Mouse (Mus musculus) spleen, postnatal 4 days (tissue): ENCODE data around the gene Tbc1d8.

Source experiments
- DNase-seq, 2 experiments: peaks; one replicate each; pipeline ENCODE4 v3.0.0; 2022; ENCODE audit warnings: low spot score in 2 of 2

The Tbc1d8 gene

GRCm38 (mm10) chr1:39478896-39479200 lies 293 bp upstream of the Tbc1d8 start:
- DNase-seq, result no peak

- DNase-seq, result no peak
Observed at GRCm38 (mm10) chr1:39477064-39477463, 1.5 kb downstream of the Tbc1d8 start.

- DNase-seq, result no peak
Observed at GRCm38 (mm10) chr1:39476341-39476740, 2.2 kb downstream of the Tbc1d8 start.

GRCm38 (mm10) chr1:39474516-39474915 lies 4.0 kb downstream of the Tbc1d8 start:
- no peak for DNase-seq

- no peak for DNase-seq
Observed at GRCm38 (mm10) chr1:39471298-39471902, 7.2 kb downstream of the Tbc1d8 start.

GRCm38 (mm10) chr1:39468982-39469381 lies 9.6 kb downstream of the Tbc1d8 start:
- DNase-seq, result no peak

- no peak for DNase-seq
Observed at GRCm38 (mm10) chr1:39466526-39466925, 12.0 kb downstream of the Tbc1d8 start.

GRCm38 (mm10) chr1:39464760-39465159 lies 13.8 kb downstream of the Tbc1d8 start:
- no peak for DNase-seq

GRCm38 (mm10) chr1:39462937-39463444 lies 15.6 kb downstream of the Tbc1d8 start:
- peak in 1 of 2 experiments; percentile 41 for DNase-seq

GRCm38 (mm10) chr1:39462036-39462435 lies 16.5 kb downstream of the Tbc1d8 start:
- DNase-seq, result no peak

- no peak for DNase-seq
Observed at GRCm38 (mm10) chr1:39460495-39460894, 18.1 kb downstream of the Tbc1d8 start.

- no peak for DNase-seq
Observed at GRCm38 (mm10) chr1:39457887-39458874, 20.4 kb downstream of the Tbc1d8 start.

GRCm38 (mm10) chr1:39456421-39456853 lies 22.1 kb downstream of the Tbc1d8 start:
- DNase-seq, result no peak

GRCm38 (mm10) chr1:39455350-39456023 lies 23.1 kb downstream of the Tbc1d8 start:
- no peak for DNase-seq

GRCm38 (mm10) chr1:39454783-39455175 lies 23.8 kb downstream of the Tbc1d8 start:
- DNase-seq, result no peak

- no peak for DNase-seq
Observed at GRCm38 (mm10) chr1:39454108-39454782, 24.3 kb downstream of the Tbc1d8 start.

GRCm38 (mm10) chr1:39452203-39452602 lies 26.4 kb downstream of the Tbc1d8 start:
- DNase-seq, result no peak

GRCm38 (mm10) chr1:39450069-39450728 lies 28.4 kb downstream of the Tbc1d8 start:
- no peak for DNase-seq

- no peak for DNase-seq
Observed at GRCm38 (mm10) chr1:39449251-39449790, 29.2 kb downstream of the Tbc1d8 start.

GRCm38 (mm10) chr1:39448819-39449218 lies 29.7 kb downstream of the Tbc1d8 start:
- no peak for DNase-seq

GRCm38 (mm10) chr1:39448238-39448637 lies 30.3 kb downstream of the Tbc1d8 start:
- DNase-seq, result no peak
